Mouse (Mus musculus) thymus, postnatal 25 days (tissue): ENCODE measurements around the gene Phkg1.
"Not testable (repeated sequence)": the region's sequence is repeated elsewhere in the genome, so short reads cannot be mapped to it uniquely, and the experiment has no call there.

Experiments
- DNase-seq: peaks from one replicate; pipeline ENCODE4 v3.0.0; 2022

Phkg1 gene

DNA sequence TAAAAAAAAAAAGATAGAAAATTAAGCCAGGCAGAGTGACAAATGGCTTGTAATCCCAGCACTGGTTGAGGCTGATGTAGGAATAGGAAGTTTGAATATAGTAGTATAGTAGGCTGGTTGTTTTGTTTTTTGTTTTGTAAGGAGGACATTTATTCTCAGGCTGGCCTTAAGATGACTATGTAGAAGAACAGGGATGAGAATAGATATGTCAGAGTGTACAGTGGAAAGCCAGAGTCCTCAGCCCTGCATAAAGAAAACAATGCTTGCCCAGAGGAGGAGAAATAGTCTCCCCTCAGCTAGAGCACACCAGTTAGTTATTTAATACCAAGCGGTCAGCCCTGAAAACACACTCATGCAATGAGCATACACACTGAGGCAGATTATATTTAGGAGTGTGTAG, at the start of gene Phkg1:
Gene Phkg1, minus strand, starts transcription at position 101 of the 400 bp plus-strand sequence.
- no peak for DNase-seq

DNA sequence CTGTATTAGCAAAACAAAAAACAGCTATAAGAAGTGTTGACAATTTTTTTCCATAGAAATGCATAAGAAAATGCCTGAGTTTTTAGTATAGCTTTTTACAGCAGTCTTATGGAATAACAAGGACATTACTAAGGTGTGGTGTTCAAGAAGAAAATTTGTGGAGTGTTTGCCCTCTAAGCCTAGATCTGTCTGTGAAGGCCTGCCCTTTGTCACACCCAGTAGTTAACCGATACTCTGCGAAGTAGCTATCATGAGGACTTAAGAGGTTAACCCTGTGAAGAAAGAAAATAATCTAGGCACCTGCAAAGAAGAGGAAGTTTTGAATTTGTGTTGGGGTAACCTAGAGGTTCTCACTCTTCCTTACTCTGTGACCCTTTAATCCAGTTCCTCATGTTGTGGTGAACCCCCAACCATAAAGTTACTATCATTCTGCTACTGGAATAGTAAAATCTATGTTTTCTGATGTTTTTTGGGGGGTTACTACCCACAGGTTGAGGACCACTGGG, 49.2 kb upstream of the Phkg1 start:
- no peak for DNase-seq

DNA sequence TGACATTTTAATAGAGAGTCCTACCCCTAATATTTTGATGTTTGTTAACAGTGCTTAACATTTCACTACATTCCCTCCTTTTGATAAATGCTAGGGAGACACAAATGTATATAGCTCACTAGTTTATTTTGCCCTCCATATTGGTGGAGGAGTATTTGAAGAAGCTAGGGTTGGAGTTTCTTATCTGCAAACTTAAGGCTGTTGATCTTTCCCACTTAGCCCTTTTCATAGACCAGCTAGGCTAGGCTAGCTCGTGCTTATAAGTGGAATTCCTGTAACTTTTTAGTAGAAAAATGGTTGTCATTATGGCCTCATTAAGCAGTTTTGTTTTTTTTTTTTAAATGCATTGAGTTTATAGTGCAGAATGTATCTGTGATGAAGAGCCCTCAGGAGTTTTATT, 45.1 kb upstream of the Phkg1 start:
- DNase-seq, result no peak

DNA sequence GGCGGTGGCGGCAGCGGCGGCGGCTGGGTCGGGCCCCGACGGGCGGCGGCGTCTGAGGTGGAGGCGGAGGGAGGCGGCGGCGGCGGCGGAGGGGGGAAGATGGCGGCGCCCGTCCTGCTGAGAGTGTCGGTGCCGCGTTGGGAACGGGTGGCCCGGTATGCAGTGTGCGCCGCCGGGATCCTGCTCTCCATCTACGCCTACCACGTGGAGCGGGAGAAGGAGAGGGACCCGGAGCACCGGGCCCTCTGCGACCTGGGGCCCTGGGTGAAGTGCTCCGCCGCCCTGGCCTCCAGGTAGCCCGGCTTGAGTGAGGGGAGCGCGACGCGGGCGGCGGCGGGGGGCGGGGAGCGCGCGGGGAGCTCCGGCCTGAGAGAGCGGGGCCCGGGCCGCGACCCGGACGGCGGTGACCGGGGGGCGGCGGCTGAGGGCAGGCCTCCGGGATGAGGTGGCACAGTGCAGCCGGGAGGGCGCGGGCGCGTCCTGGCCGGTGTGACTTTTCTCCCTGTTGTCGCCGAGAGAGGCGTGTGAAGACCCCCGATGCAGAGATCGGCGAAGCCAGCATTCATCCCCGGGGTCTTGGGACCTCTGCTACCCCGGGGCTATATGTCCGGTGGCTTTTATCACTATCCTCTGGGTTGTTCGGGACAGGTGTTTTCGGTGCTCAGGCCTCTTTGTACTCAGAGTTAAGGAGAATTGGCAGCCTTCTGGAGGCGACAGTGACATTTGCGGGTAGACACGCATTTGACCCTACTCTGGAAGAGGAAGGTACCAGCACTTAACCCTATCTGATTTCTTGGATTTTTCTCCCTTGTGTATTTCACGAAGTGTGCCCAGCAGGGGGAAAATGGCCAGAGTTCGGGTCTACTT, 44.0 kb upstream of the Phkg1 start:
- DNase-seq, result peak; percentile 48

DNA sequence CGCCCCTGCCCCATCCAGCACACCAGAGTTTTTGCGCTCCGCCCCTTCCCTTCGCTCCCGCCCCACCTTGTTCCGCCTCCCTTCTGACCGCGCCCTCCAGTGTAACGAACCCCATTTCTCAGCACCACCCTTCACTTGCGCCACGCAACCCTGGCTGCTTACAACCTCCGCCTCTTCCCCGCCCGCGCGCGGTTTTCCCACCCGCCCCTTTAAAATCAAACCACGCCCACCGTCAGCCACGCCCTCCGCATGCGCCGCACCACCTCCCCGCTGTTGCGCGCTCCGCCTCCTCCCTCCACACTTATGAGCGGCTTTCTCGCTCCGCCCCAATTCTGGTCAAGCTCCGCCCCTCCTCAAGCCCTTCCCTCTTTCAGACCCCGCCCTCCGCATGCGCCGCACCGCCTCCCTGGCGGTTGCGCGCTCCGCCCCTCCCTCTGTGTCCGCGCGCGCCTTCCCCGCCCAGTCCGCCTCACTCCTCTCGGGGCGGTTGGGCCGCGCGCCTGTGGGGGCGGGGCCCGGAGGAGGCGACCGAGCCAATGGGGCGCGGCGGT, 43.2 kb upstream of the Phkg1 start, which contains the start of gene Vkorc1l1:
Gene Vkorc1l1, plus strand, starts transcription at position 476 of the 551 bp plus-strand sequence.
- DNase-seq, result peak; percentile 99

DNA sequence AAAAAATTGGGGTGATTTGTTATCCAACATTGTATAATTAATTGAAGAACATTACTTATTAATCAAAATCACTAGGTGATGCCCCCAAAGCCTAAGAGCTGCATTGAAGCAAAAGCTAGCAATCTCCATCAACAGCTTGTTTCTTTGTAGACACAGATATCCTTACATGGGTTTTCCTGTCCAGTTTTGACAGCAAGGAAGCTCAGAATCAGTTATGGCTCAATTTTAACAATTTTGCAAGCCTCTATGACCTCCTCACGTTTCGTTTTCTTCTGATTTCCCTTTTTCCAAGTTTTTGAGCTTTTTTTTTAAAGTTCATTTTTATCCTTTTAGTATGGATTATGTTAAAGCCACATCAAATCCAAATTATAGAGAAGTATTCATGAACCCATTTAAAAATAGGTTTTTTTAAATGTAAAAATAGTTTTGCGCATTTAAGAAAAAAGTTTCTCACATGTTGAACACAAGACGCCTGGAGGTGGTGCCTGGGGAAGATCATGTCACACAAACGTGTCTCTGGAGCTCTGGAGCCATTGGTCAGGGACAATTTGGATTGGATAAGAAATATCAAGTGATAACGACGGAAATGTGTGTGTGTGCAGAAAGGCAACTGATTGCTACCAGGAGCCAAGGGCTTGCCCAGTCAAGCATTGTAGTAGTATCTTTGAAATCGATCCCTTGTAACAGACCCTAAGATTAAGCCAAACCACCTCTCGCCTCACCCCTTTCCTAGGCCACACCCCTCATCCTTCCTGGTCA, 42.6 kb upstream of the Phkg1 start:
- DNase-seq, result no peak

DNA sequence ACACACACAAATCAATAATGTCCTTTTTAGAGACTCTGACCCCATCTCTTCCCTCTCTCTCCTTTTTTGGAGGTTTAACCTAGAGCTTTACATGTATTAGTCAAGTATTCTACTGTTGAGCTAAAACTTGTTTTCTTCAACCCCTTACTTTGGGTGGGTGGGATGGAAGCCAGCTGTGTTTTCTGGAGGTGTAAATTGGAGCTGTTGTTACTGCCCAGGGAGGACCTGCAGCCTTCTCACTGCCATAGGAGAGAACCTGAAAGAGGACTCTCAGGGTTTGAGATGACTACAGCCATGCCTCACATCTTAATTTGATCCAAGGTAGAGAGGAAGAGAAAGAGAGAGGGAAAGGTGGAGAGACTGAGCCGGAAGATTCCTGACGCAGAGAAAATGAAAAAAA, 41.9 kb upstream of the Phkg1 start:
- no peak for DNase-seq

DNA sequence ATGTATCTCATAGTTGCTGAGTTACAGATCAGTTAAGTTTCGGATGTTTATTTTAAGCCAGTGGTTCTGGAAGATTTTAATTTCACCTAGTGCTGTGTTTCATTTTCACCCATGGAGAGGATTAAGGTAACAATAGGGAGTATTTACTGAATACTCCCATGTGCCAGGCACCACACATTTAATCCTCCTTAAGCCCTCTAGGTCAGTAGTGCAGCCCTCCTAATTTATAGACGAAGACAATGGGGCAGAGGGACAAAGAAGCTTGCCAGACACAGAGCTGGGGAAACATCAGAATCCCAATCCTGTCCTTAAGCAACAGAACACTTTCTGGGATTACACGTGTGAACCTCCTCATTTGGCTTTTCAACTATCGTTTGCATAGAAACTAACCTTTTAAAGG, 38.6 kb upstream of the Phkg1 start:
- DNase-seq, result no peak

DNA sequence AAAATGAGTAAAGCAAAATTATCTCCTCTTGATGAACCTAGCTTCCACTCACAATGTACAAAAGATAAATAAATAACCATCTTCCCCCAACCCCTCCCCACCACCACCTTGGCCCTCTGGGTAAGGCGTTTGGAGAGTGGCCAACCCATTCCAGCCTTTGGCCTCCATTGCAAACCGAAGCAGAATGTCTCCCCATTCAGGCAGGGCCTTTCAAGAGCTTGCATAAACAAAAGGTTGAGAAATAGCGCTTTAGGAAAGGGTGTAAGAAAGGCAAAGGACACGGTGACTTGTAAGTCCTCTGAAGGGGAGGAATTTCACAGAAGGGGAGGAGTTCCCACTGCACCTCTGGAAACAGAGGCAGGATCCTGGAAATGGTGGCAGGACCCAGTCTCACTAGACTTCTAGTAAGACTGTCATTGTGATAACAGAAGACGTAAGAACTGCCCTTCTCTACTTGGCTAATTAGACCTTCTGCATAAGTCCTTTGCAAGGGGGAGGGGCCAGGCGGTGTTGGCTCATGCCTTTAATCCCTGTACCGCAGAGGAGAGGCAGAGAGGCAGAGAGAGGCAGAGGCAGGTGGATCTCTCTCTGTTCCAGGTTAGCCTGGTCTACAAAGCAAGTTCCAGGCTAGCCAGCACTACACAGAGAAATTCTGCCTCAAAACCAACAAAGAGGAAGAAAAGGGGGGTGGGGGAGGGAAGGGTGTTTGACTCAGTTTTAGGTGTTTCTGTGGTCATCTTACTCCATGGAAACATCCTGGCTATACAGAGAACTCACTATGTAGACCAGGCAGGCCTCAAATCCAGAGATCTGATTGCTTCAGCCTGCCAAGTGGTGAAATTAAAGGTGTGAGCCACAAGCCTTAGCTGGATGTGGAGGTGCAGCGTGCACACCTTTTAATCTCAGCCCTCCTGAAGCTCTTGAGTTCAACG, 31.8 kb upstream of the Phkg1 start:
- no peak for DNase-seq

DNA sequence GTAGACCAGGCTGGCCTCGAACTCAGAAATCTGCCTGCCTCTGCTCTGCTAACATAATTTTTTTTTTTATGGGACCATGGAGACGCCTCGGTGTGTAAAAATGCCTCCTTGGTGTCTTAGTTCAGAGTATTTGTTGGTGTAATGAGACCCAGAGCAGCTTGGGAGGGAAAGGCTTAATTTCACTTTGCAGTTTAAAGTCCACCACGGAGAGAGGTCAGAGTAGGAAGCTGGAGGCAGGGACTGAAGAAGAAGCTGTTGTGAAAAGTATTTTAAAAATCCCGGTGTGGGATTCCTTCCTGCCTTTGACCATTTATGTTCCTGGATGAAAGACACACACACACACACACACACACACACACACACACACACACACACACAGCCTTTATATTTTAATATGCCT, 27.6 kb upstream of the Phkg1 start:
- DNase-seq, result no peak

DNA sequence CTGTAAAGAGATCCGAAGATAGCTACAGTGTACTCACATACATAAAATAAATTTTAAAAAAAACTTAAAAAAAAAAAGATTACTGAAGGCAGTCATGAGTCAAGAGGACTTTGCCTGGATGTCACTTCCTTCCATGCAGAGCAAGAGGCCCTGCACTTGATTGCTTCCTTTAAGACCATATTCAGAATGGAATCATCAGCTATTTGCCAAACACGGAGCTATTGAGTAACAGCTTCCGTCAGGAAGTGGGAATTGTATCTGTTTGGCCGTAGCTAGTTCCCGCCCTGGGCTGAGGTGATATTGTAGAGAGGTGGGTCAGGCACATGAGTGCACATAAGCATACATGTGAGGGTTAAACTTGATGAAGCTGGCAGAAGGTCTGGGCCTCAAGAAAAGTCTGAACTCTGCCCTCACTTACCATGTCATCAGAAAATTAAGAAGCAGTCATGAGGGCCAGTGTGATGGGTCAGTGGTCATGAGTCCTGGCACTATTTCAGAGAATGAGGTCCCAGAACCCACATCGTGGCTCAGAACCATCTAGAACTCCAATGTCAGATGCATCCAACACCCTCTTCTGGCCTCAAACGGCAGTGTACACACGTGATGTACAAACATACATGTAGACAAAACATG, 26.6 kb upstream of the Phkg1 start:
- no peak for DNase-seq

DNA sequence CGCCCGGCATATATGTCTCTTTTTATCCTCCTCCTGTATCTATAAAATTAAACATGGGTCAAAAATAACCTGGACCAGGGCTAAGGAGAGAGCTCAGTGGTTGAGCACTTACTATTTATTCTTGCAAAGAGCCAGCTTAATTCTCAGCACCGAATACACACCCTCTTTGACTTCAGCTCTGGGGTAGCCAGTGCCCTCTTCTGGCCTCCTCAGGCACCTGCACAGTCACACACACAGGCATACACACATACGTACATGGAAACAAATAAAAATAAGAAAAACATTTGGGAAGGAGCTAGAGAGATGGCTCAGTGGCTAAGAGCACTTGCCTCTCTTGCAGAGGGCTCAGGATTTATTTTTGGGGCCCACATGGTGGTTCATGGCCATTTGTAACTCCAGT, 23.6 kb upstream of the Phkg1 start:
- DNase-seq, result no peak

DNA sequence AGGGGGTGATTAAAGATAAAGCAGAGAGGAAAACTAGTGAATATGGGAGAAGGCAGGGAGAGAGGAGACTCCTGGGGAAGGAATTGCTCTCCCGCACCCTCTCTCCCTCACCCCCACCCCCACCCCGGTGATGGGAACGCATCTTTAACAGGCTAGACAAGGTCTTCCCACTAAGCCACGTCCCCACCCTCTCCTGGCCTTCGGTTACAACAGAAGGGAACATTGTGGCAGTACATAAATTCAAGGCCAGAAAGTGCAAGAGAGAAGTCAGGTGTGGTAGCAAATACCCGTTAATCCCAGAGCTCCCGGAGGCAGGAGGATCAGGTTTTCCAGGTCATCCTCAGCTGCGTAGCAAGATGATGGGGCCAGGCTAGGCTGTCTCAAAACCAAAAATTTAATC, 21.0 kb upstream of the Phkg1 start:
- DNase-seq, result no peak

DNA sequence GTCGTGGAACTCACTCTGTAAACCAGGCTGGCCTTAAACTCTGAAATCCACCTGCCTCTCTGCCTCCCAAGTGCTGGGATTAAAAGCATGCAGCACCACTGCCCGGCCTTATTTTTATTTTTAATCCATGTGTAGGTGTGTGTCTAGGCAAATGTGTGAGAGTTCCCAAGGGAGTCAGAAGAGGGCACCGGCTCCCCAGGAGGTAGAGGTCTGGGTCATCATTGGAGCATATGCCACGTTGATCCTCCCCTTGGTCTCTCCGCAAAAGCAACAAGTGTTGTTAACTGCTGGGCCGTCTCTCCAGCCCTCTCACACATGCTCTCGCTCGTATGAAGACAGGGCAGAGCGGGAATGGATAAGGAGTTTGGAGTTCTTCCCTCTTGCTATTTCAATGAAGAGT, 20.4 kb upstream of the Phkg1 start:
- no peak for DNase-seq

DNA sequence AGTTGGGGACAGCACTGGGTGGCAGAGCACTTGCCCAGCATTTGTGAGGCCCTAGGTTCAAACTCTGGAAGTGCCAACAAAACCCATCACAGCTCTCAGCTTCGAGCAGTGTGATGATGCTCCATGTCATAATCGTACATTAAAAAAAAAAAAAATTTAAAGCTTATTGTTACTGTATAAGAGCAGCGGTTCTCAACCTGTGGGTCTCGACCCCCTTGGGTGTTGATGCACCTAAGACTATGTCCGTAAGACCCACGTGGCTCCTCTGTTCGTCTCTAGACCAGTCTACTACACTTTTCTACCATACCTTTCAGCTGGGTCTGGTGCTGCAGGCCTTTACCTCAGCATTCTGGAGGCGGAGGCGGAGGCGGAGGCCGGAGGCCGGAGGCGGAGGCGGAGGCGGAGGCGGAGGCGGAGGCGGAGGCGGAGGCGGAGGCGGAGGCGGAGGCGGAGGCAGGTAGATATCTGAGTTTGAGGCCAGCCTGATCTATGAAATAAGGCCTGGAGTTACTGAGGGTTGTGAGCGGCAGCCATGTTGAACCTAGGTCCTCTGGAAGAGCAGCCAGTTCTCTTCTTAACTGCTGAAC, 19.8 kb upstream of the Phkg1 start:
- no peak for DNase-seq

DNA sequence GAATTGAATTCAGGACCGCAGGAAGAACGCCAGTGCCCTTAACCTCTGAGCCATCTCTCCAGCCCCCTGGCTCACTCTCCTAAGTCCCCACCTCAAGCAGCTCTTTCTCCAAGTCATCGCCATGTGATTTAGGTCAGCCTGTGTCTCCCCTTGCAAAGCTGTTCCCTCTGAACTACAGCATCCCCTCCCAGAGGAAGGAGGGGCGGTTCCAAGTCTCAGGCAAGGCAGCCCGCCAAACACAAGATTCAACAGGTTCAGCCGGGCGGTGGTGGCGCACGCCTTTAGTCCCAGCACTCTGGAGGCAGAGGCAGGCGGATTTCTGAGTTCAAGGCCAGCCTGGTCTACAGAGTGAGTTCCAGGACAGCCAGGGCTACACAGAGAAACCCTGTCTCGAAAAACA, 17.1 kb upstream of the Phkg1 start:
- not testable (repeated sequence) for DNase-seq

DNA sequence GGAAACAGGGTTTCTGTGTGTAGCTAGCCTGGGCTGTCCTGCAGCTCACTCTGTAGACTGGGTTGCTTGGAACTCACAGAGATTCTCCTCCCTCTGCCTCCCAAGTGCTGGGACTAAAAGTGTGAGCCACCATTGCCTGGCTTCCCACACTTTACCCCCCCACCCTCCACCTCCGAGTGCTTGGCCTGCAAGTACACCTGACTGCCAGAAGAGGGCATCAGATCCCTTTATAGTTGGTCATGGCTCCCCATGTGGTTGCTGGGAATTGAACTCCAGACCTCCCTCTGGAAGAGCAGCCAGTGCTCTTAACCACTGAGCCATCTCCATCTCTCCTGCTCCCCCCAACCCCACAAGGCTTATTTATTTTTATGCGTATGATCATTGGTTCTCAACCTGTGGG, 15.7 kb upstream of the Phkg1 start:
- DNase-seq, result peak; percentile 18

DNA sequence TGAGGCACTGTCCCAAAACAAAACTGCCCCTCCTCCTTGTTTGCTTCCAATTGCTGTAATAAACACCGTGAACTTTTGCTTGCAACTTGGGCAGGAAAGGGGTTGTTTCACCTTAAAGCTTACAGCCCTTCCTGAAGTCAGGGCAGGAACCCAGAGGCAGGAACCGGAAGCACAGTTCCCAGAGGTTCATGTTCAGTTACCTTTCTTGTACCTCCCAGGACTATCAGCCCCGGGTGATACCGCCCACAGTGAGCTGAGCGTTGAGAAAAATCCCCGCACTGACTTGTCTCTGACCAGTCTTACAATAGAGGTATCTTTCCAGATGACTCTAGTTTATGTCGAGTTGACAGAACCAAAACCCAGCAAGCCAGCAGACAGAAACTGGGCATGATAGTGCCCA, 11.2 kb upstream of the Phkg1 start:
- DNase-seq, result no peak

DNA sequence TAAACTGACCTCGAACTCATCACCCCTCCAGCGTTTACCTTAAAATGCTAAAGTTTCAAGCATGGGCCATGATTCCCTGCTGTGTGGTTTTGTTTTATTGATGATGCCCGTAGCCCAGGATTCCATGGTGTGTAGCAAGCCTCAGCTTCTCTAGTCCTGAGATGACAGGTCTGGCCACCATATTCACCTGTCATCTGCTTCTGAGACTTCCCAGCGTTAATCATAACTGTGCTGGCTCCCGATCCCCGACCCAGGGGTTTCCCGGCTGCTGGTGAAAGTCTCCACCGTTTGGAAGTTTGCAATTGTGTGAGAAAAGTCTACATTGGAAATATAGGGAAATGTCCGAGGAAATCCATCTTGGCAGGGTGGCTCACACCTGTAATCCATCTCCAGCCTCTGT, 10.8 kb upstream of the Phkg1 start:
- no peak for DNase-seq

DNA sequence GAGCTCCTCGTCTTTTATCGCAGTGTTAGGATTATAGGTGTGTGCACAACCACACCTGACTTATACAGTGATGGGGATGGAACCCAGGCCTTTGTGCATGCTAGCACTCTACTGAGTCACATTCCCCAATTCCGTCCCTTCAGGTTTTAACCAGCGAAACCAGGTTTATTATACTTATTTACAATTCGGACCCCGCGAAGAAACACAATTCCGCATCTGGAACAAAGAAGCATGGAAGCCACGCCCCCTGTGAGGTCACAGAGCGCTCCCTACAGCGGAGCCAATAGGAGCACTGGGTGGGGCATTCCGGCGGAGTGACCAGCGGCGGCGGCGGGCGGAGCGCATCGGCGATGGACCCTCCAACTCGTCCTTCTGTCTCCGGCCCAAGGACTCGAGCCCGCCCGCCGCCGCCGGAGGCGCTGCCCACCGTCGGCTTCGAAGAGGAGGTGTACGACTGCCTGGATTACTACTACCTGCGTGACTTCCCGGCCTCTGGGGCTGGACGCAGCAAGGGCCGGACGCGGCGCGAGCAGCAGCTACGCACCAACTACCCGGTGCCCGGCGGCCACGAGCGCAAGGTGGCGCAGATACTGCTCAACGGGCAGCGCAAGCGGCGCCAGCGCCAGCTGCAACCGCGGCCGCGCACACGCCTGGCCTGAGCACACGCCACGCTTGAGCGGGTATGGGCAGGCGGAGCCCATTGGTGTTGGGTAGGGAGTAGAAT, 10.1 kb upstream of the Phkg1 start, which contains the start of gene Nupr1l:
Gene Nupr1l, plus strand, starts transcription at position 299 of the 724 bp plus-strand sequence.
- DNase-seq, result peak; percentile 83

DNA sequence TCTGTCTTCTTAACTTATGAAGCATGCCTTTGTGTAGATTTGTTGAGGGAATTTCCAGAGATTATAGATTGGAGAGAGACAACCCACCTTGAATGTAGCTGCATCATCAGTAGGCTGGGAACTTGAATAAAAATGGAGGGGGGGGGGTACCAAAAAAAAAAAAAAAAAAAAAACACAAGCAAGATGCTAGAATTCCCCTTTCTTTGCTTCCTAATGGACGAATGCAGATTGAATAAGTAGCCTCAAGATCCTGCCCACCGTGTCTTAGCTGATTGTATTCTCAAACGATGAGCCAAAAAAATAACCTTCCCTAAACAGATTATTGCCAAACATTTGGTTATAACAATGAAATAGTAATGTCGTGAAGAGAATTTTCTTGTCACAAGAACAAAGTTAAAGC, 9.4 kb upstream of the Phkg1 start:
- DNase-seq, result no peak
